Mouse (Mus musculus) layer of hippocampus, postnatal 25 days (tissue): Measurements from ENCODE around the gene Dctpp1. TPM values are rescaled to one million over a fixed set of nuclear protein-coding genes. Genes with fewer than 3 reads are reported as not detected.

Experiments used
- DNase-seq, 2 experiments: peaks; one replicate each; pipeline ENCODE4 v3.0.0; 2022; ENCODE audit warnings: mixed read lengths in 2 of 2, low spot score in 1 of 2; ENCODE audit errors: extremely low spot score in 1 of 2
- total RNA-seq, 2 experiments: library from RNA; stranded (reverse); gene quantifications; 2 replicates each; pipeline ENCODE4 v1.2.3; 2021

Dctpp1 gene
- 10 to 100 TPM; 21.7 to 27.7 TPM for total RNA-seq

DNA sequence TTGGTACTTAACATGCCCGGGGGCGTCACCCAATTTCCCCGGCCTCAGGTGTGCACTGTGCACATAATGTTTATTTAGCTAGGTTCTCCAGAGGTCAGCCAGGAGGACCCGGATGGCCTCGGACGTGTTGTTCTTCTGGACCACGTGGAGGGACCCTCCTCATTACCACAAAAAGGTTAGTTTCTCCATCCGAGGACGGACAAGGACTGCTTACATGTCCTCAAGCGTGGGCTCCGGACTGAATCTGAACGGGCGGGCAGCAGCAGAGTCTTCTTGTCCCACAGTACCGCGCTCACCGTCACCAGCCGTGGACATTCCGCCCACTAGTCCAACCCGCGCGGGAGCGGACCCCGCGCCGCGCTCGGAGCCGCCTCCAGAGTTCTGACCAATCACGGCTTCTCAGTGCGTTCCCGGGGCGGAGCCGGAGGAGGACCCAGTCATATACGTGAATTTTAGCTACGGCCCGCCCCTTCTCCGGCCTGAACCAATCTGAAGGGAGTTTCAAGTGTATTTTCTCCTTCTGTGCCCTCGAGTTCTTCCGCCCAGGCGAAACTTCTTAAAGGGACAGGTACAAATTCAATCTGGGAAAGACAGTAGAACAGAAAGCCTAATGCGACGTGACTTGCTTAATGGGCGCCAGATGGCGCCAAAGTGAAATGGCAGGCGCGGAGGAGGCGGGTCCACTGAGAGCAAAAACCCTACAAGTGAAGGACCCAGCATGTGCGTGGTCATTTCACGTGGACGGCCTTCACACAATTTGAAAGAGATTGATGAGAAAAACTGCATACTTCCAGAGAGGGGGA lies at the start of gene Dctpp1:
Gene Dctpp1 (minus strand): TSS at position 401 of the 803 bp plus-strand sequence.
- peak; percentile 85 to 88 for DNase-seq

DNA sequence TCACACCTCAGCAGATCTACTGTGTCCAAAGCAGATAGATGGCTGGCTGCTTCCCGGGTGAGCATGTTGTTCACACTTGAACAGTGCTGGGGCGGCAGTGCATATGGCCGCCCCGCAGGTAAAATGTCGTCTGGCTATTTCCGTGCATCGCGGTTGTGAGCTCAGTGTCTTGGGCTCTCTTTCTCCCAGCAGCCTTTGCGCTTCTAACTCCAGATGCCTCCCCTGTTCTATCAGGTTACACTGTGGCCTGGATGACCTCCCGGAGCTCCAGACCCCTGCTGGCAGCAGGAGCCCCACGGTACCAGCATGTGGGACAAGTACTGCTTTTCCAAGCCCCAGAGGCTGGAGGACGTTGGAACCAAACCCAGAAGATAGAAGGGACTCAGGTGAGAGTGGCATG lies 49.4 kb upstream of the Dctpp1 start:
- no peak for DNase-seq

DNA sequence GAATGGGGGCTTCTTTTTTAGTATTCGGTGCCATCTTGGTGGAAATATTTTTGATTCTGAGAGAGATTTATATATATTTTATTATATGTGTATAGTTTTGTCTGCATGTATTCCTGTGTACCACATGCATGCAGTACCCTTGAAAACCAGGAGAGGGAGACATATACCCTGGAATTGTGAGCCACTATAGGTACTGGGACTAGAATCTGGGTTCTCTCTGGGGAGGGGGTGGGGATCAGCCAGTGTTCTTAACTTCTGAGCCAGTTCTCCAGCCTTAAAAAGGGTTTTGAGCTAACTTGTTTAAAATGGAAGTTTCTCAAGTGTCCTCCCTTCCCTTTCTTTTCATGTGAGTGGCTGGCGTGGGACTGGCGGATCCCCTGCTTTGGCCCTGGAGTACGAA lies 48.4 kb upstream of the Dctpp1 start:
- DNase-seq = peak in 1 of 2 experiments; percentile 61

DNA sequence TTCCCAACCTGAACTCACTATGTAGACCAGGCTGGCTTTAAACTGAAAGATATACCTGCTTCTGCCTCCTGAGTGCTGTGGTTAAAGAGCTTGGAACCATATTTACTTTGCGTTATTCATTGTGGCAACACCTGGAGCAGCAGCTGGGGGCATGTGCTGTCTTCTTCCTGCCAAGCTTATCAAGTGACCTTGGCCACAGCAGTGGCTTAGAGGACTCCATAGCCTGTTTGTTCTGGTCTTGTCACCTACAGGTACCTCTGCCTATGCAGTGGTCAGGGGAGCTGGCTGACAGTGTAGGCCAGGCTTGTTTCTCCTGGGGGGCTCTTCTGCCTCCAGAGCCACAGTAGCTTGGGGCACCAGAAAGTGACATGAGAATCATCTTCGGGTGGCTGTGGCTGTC lies 47.9 kb upstream of the Dctpp1 start:
- no peak for DNase-seq

GRCm38 (mm10) chr7:127297586-127298193 lies 37.2 kb upstream of the Dctpp1 start:
- no peak for DNase-seq

GRCm38 (mm10) chr7:127296786-127297555 lies 36.5 kb upstream of the Dctpp1 start:
- DNase-seq = no peak

GRCm38 (mm10) chr7:127296098-127296497 lies 35.6 kb upstream of the Dctpp1 start, which contains the start of gene Itgal:
Gene Itgal, plus strand, starts transcription at chr7:127296260.
- no peak for DNase-seq

GRCm38 (mm10) chr7:127290142-127290541 lies 29.6 kb upstream of the Dctpp1 start:
- DNase-seq = no peak

- DNase-seq = no peak
Observed at GRCm38 (mm10) chr7:127289306-127289705, 28.8 kb upstream of the Dctpp1 start.

DNA sequence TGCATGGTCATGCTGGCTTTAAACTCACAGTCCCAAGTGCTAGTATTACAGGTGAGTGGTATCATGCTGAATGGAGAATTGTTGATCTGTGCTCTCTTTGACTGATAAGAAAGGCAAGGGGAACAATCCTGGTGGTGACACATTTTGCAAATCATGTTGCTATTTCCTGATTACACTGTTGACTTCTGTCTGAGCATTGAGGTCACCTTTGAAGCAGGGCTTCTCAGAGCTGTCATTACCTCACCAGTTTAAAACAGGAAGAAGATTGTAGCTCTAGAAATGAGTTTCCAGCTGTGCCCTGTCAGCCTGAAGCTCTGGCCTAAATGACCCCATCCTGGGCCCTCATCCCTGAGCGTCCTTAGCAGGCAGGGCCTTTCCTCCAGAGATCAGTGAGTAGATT lies 27.4 kb upstream of the Dctpp1 start:
- DNase-seq = no peak

DNA sequence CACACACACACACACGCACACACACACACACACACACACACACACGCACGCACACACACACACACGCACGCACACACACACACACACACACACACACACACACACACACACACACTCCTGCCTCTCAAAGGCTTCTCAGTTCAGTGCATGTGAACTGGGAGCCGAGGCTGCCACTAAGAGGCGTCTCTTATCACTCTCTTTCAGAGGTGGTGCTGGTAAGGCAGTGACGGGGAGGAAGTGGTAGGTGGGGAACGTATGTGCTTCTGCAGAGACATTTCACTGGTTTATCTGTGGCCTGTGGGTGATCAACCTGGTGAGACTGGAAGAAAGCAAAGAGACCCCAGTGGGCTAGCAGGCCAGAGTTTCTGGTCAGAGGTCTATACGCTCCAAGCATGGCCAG lies 24.6 kb upstream of the Dctpp1 start:
- DNase-seq = no peak

- DNase-seq = no peak
Observed at GRCm38 (mm10) chr7:127282190-127282589, 21.7 kb upstream of the Dctpp1 start.

DNA sequence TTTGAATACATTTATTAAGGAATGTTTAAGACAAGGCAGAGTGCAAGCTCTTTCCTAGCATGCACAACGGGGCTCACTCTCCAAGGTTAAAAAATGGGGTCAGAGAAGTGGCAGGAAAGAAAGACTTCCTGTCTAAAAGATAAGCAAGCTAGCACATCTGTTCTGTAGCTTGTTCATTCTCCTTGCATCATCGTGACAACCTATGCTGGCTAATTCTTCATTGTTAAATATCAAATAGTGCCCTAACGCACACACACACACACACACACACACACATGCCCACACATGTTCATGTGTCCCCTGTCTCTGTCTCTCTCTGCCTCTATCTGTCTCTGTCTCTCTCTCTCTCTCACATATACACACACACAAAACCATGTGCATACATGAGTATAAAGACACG lies 20.6 kb upstream of the Dctpp1 start:
- DNase-seq = no peak

- DNase-seq = no peak
Observed at GRCm38 (mm10) chr7:127280092-127280491, 19.6 kb upstream of the Dctpp1 start.

DNA sequence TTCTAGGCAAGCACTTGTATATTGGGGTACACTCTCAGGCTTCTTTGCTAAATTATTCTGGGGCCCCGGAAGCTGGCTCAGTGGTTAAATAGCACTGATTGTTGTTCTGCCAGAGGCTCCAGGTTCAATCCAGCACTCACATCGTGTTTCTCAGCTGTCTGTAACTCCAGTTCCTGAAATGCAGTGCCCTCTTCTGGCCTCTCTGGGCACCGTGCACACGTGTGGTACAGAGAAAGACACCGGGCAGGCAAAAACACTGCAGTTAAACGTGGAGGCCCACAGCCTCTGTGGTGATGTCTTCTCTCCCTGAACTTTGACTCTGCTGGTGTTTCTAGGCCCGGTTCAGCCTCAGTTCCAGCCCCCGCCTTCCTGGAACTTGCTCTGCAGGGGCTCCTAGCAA lies 17.8 kb upstream of the Dctpp1 start:
- no peak for DNase-seq

DNA sequence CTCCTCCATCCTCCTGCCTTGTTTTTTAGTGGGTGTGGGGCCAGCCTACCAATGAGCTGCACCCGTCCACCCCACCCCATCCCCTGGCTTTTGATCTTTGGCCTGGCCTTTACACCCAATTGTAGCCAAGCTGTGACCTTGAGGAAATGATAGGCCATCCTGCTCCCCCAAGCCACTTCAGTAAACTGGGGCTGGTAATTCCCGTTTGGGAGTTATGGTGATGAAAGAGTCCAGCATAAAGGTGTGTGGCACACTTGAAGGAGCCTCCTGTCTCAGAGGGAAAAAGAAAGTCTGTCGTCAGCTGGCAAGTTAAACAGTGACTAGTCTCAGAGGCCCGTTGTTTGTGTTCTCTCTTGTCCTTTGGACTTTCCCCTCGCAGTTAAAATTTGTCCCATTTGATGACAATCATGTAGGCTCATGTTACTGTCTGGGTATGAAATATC lies 16.0 kb upstream of the Dctpp1 start:
- DNase-seq = no peak

GRCm38 (mm10) chr7:127273925-127274789 lies 13.6 kb upstream of the Dctpp1 start, which contains the start of gene Sephs2:
Gene Sephs2, minus strand, starts transcription at chr7:127274055.
- DNase-seq = peak; percentile 94 to 97

- DNase-seq = peak in 1 of 2 experiments; percentile 23
Observed at GRCm38 (mm10) chr7:127273118-127273923, 12.8 kb upstream of the Dctpp1 start.

GRCm38 (mm10) chr7:127272566-127272965 lies 12.1 kb upstream of the Dctpp1 start:
- no peak for DNase-seq
